Mouse (Mus musculus) G1E (cell line): Measurements from ENCODE around the gene Gm14401.
"Not testable (repeated sequence)": the region's sequence is repeated elsewhere in the genome, so short reads cannot be mapped to it uniquely, and the experiment has no call there.

Experiments used
- CTCF ChIP-seq: IDR thresholded peaks from 2 replicates; pipeline ENCODE4 v1.5.1; 2012; ENCODE audit warnings: low read depth, low read length, inconsistent platforms, mixed read lengths
- GATA1 ChIP-seq: IDR thresholded peaks from 2 replicates; pipeline ENCODE4 v1.6.1; 2012; ENCODE audit warnings: borderline replicate concordance, low read length, inconsistent platforms, mixed read lengths
- TAL1 ChIP-seq: conservative IDR thresholded peaks from 2 replicates; pipeline ENCODE4 v1.6.1; 2012; ENCODE audit warnings: low read depth, low read length, inconsistent platforms, mixed read lengths

DNA sequence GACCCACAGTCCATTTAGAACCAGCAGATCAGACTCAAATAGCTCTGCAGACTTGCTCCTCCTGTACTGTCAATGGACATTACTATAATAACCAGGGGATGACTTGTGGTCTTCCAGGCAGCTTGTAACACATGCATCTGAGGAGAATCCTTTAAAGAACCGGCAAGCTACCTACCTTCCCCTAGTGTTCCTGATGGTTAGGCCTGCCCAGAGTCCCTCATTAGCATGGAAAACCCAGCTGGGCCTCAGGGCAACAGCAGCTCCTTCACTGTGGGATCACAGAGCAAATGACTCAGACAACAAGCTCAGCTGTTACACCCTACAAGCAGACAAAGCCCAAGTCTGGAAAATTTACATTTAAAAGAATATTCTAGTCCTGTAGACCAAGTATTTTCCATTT lies 55.0 kb downstream of the Gm14401 start:
- not testable (repeated sequence) for TF ChIP-seq CTCF, TAL1, GATA1
